Mouse (Mus musculus) heart, embryonic 12.5 days (tissue): ENCODE results near the gene Tmem238l. TPM values are rescaled to one million over a fixed set of nuclear protein-coding genes. Genes with fewer than 3 reads are reported as not detected.
A peak's percentile ranks its signal among the peaks of the same experiment; 100 is the strongest.

Source experiments
- ATAC-seq: fragments of 200-750 bp; cut with Nextera tagmentation; 2 replicates; pipeline ENCODE4 v1.8.0; 2017; ENCODE audit warnings: moderate TSS enrichment, moderate library complexity; ENCODE audit not compliant: insufficient number of reproducible peaks, low FRiP score
- H3K27ac ChIP-seq: fragments of 300-500 bp; sonication (generic); 2 replicates; pipeline ENCODE4 v1.5.1; 2016; ENCODE audit warnings: mild to moderate bottlenecking, moderate library complexity; ENCODE audit not compliant: poor library complexity, severe bottlenecking
- H3K27me3 ChIP-seq: fragments of 300-500 bp; sonication (generic); replicated peaks from 2 replicates; pipeline ENCODE4 v1.6.1; 2016; ENCODE audit warnings: mild to moderate bottlenecking, moderate library complexity
- H3K36me3 ChIP-seq: fragments of 300-500 bp; sonication (generic); 2 replicates; pipeline ENCODE4 v1.6.1; 2016; ENCODE audit warnings: mild to moderate bottlenecking, moderate library complexity
- H3K4me1 ChIP-seq: fragments of 300-500 bp; sonication (generic); replicated peaks from 2 replicates; pipeline ENCODE4 v1.6.1; 2016; ENCODE audit warnings: mild to moderate bottlenecking
- H3K4me2 ChIP-seq: fragments of 300-500 bp; sonication (generic); 2 replicates; pipeline ENCODE4 v1.6.1; 2016; ENCODE audit warnings: mild to moderate bottlenecking, moderate library complexity
- H3K4me3 ChIP-seq: fragments of 300-500 bp; sonication (generic); 2 replicates; pipeline ENCODE4 v1.5.1; 2016; ENCODE audit warnings: mild to moderate bottlenecking
- H3K9ac ChIP-seq: fragments of 300-500 bp; sonication (generic); 2 replicates; pipeline ENCODE4 v1.6.1; 2016; ENCODE audit warnings: mild to moderate bottlenecking, moderate library complexity
- H3K9me3 ChIP-seq: fragments of 300-500 bp; sonication (generic); replicated peaks from 2 replicates; pipeline ENCODE4 v1.6.1; 2016; ENCODE audit warnings: mild to moderate bottlenecking, moderate library complexity
- WGBS: fragments of 180-500 bp; shearing (Covaris S2); methylation state at CpG from one replicate; pipeline ENCODE4 v1.1.7; 2016; 5-methylcytosine and 5-hydroxymethylcytosine counted together
- polyA plus RNA-seq: library from polyadenylated mRNA; unstranded; fragments of >200 nt; fragmentation: Nextera tagmentation; extraction: Ambion mirVana; gene quantifications from 2 replicates; pipeline ENCODE4 v1.2.1, GENCODE M21; 2016

Gene Tmem238l
- polyA plus RNA-seq: 0.28 TPM in 1 of 2 replicates, not detected in the other

DNA sequence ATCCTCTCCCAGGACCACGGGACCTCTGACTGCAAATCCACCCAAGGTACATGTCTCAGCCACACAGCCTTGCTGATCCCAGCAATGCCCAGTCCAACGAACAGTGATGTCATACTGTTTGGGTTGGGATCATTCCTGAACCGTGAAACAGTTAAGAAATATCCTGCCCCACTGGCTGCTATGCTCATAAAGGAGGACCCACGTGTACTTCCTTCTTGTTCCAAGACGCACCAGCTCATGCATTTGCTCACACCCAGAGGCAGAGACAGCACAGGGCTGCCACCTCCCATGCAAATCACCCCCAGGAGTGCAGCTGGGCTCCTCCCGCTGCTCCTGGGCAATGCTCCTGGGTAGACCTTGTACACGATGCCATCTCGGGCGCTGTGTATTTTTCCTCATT lies at the start of gene Tmem238l:
TSS of gene Tmem238l (plus strand) at position 336 of the 400 bp plus-strand sequence.
- ATAC-seq: no peak
- Histone ChIP-seq H3K9ac (no peak within 1 kb of the TSS), H3K9me3 (peaks cover 6% of the 10 kb centered on the region; the same call in 1 of the 2 replicates), H3K4me1 (peaks cover 6% of the 10 kb centered on the region), H3K4me3 (no peak within 1 kb of the TSS), H3K4me2 (no peak within 1 kb of the TSS), H3K27me3 (peaks cover 15% of the 10 kb centered on the region), H3K36me3 (no peaks in the 10 kb centered on the region), H3K27ac (no peak within 1 kb of the TSS)
- WGBS: 76% methylated on average over 9 of the region's 9 CpGs

GRCm38 (mm10) chr11:66911811-66912210 lies 44.6 kb upstream of the Tmem238l start, which contains the start of gene Pirt:
Gene Pirt (plus strand): TSS chr11:66911981.
- ATAC-seq: no peak
- peak within 1 kb of the TSS; percentile 60 for H3K9ac ChIP-seq

DNA sequence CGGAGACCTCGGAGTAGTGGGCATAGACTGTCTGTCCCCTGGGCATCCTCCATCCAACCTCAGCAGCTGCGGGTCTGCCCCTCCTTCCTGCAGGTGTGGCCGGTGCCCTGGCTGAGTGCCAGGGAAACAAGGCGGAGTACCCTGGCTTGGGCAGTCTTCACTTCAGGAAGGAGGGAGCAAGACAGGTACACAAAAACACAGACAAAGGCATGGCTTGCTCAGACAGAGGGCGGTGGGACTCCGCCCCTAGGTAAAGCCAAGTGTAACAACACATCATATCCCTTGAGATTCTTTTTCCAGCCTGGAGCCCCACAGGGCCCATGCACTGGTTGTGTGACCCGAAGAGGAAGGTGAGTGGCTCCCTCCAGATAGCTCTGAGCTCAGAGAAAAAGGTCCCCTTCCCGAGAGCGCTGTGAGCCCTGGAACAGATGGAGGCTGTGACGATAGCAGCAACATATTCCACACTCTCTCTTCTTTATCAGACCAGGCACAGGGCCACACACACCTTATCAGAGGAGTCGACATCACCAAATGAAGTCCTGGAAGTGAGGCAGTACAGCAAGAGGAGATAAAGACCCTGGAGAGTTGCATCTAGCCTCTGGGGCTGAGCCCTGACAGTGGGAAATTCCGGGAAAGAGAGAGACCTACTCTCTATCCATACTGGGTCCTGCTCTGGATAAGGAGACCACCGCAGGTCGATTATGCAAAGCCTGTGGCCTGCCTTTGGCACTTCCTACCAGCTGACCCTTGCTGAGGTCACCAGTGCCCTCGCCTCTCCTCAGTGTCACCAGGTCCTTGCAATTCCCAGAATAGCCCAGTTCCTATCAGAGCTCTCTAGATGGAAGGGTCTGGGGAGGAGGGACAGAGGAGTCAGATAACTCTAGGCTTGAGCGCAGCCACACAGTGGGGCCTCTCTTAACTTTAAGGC lies 43.6 kb upstream of the Tmem238l start:
- peak; percentile 84 for ATAC-seq
- H3K27me3 ChIP-seq: peaks cover 14% of the 10 kb centered on the region; the same call in 1 of the 2 replicates
- H3K4me3 ChIP-seq: peak overlapping the region; percentile 43
- no peaks in the 10 kb centered on the region for H3K9me3 ChIP-seq
- peak overlapping the region; percentile 69 for H3K4me2 ChIP-seq
- peak overlapping the region; percentile 92 for H3K27ac ChIP-seq
- no peaks in the 10 kb centered on the region for H3K36me3 ChIP-seq
- peak overlapping the region; percentile 60 for H3K9ac ChIP-seq
- peaks cover 41% of the 10 kb centered on the region for H3K4me1 ChIP-seq
- WGBS: 15% methylated on average over 17 of the region's 17 CpGs

More at GRCm38 (mm10) chr11:66911811-66912210, 44.6 kb upstream of the Tmem238l start, which contains the start of gene Pirt:
- WGBS: 23% methylated on average over 10 of the region's 10 CpGs
- H3K9me3 ChIP-seq: no peaks in the 10 kb centered on the region
- H3K4me3 ChIP-seq: peak within 1 kb of the TSS; percentile 43
- no peaks in the 10 kb centered on the region for H3K36me3 ChIP-seq
- H3K4me2 ChIP-seq: peak within 1 kb of the TSS; percentile 69
- H3K4me1 ChIP-seq: peaks cover 37% of the 10 kb centered on the region
- H3K27ac ChIP-seq: peak within 1 kb of the TSS; percentile 92
- H3K27me3 ChIP-seq: 0 out of 2 replicates have a peak, but pooled peaks cover 7% of the 10 kb centered on the region

DNA sequence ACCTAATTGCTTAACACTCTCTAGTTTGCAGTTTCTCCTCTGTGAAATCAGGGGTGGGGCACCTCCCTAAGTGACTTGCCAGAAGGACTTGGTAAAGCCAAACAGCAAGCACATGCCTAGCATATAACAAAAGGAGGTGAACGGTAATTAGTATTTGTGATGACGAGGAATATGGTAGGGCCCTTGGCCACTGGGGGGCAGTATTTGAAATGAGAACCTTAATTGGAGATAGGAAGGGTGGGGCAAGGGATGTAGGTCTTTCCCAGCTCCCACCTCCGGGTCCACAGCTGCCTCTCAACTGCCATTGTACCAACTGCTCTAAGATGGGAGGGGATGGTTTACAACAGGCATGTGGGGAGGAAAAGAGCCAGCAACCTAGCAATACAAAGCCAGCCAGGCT lies 42.2 kb upstream of the Tmem238l start:
- H3K4me2 ChIP-seq: peak overlapping the region; percentile 25; the same call in 1 of the 2 replicates
- H3K4me3 ChIP-seq: no peak overlapping the region
- H3K27me3 ChIP-seq: peaks cover 22% of the 10 kb centered on the region; the same call in 1 of the 2 replicates
- no peak overlapping the region for H3K9ac ChIP-seq
- no peak for ATAC-seq
- no peaks in the 10 kb centered on the region for H3K9me3 ChIP-seq
- 33% methylated on average over 3 of the region's 3 CpGs for whole genome bisulfite sequencing
- no peaks in the 10 kb centered on the region for H3K36me3 ChIP-seq
- H3K27ac ChIP-seq: peak overlapping the region; percentile 41; the same call in 1 of the 2 replicates
- H3K4me1 ChIP-seq: peaks cover 41% of the 10 kb centered on the region

DNA sequence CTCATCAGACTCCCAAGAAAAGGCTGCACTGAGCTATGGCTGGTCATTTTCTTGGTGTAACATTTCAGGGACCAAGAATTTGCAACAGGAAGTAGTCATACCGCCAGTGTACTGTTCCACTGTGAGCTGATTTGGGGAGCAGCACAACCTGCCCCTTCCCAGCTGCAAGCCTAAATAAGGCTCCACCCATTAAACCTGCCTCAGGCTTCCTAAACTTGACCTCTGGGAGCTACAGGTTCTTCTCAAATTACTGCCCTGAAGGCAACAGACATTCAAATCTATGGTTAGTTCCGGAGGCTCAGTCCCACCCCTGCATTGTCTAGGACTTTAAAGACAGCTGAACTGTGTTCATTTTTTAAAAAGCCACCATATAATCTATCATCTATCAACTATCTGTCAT lies 36.4 kb upstream of the Tmem238l start:
- peaks cover 44% of the 10 kb centered on the region for H3K27me3 ChIP-seq
- ATAC-seq: no peak
- 0 out of 2 replicates have a peak, but pooled peaks cover 4% of the 10 kb centered on the region for H3K4me1 ChIP-seq
- H3K4me3 ChIP-seq: no peak overlapping the region
- H3K9me3 ChIP-seq: no peaks in the 10 kb centered on the region
- 0 out of 2 replicates have a peak, but pooled peaks cover 3% of the 10 kb centered on the region for H3K36me3 ChIP-seq
- H3K27ac ChIP-seq: no peak overlapping the region
- H3K9ac ChIP-seq: no peak overlapping the region
- H3K4me2 ChIP-seq: no peak overlapping the region
- 63% methylated on average over 2 of the region's 2 CpGs for WGBS

DNA sequence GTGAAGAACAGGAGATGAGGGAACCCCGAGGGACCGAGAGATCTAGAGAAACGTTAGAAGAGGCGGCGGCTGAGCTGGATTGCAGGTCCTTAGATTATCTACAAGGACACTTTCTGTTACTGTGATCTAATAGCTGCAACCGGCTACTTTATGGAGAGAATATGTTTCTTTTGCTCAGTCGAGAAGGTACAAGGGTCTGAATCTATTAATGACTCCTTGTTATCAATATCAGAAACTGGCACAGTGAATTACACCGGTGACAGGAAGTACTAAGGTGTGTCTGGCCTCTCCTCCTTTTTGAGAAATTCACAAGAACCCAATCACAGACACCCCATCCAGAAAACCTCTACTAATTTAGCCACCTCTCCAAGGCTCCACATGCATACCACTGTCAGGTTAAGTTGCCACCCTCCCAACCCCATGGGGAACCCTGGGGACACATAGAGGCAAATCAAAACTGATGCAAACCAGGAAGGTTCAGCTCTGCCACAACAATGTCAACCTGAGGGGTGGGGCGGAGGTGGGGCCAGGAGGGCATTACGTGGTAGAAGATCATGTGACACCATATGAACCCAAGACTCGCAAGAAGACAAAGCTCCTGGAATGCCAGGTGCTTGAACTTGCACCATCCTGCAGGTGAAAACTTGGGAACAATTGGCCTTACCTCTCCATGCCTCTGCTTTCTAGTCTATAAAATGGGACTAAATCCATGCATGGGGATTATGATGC lies 32.2 kb upstream of the Tmem238l start:
- peaks cover 25% of the 10 kb centered on the region for H3K27me3 ChIP-seq
- no peaks in the 10 kb centered on the region for H3K9me3 ChIP-seq
- no peaks in the 10 kb centered on the region for H3K4me1 ChIP-seq
- H3K4me3 ChIP-seq: no peak overlapping the region
- no peak overlapping the region for H3K9ac ChIP-seq
- H3K4me2 ChIP-seq: no peak overlapping the region
- ATAC-seq: no peak
- 77% methylated on average over 11 of the region's 11 CpGs for WGBS
- H3K36me3 ChIP-seq: peaks cover 15% of the 10 kb centered on the region; the same call in 1 of the 2 replicates
- H3K27ac ChIP-seq: no peak overlapping the region

DNA sequence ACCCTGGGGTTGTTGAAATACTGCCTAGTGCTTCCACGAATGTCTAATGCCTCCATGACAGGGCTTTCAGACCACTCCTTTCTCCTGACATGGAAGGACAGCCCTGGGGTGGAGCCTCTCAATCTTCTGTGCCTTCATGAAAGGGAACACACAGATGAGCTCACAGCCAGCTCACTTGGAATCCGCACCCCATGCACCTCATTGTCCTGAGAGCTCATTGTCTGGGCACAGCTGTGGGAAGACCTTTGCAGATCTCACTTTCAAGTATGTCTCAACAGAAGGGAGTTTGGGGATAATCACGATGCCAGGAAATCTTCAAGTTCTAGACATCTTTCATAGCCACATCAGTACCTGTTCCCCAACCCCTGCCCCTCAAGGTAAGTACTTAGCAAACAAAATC lies 28.1 kb upstream of the Tmem238l start:
- no peak overlapping the region for H3K27ac ChIP-seq
- H3K36me3 ChIP-seq: peaks cover 15% of the 10 kb centered on the region; the same call in 1 of the 2 replicates
- H3K4me2 ChIP-seq: no peak overlapping the region
- H3K27me3 ChIP-seq: peaks cover 5% of the 10 kb centered on the region; the same call in 1 of the 2 replicates
- no peak overlapping the region for H3K4me3 ChIP-seq
- 70% methylated on average over 3 of the region's 3 CpGs for WGBS
- ATAC-seq: no peak
- H3K4me1 ChIP-seq: no peaks in the 10 kb centered on the region
- H3K9me3 ChIP-seq: no peaks in the 10 kb centered on the region
- no peak overlapping the region for H3K9ac ChIP-seq

GRCm38 (mm10) chr11:66932827-66933599 lies 23.4 kb upstream of the Tmem238l start:
- no peaks in the 10 kb centered on the region for H3K4me1 ChIP-seq
- no peak for ATAC-seq
- 74% methylated on average over 9 of the region's 9 CpGs for WGBS
- H3K9me3 ChIP-seq: no peaks in the 10 kb centered on the region
- H3K27ac ChIP-seq: no peak overlapping the region
- no peak overlapping the region for H3K4me3 ChIP-seq
- no peaks in the 10 kb centered on the region for H3K27me3 ChIP-seq
- no peak overlapping the region for H3K9ac ChIP-seq
- no peaks in the 10 kb centered on the region for H3K36me3 ChIP-seq
- no peak overlapping the region for H3K4me2 ChIP-seq

GRCm38 (mm10) chr11:66934428-66935173 lies 21.8 kb upstream of the Tmem238l start:
- Histone ChIP-seq H3K4me3 (no peak overlapping the region), H3K9me3 (no peaks in the 10 kb centered on the region), H3K4me2 (no peak overlapping the region), H3K4me1 (no peaks in the 10 kb centered on the region), H3K36me3 (no peaks in the 10 kb centered on the region), H3K27me3 (no peaks in the 10 kb centered on the region), H3K9ac (no peak overlapping the region), H3K27ac (no peak overlapping the region)
- 69% methylated on average over 7 of the region's 7 CpGs for WGBS
- no peak for ATAC-seq

DNA sequence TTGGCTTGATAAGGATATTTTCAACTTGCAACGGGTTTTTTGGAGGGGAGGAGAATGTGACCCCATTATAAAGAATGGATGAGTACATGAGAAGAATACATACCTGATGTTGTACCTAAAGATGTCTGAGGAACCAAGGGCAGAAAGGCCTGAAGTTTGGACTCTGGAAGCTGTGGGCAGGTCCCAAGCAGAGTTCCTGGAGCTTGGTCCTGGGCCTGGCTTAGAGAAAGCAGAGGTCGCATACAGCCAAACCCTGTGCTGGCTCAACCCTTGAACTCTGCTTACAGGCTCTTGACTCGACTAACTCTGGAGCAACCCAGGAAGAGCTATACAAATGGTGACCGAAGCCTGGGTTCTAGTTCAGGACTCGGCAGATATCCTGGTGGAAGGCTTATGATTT lies 14.4 kb upstream of the Tmem238l start:
- H3K4me1 ChIP-seq: no peaks in the 10 kb centered on the region
- WGBS: 80% methylated on average over 5 of the region's 5 CpGs
- H3K9me3 ChIP-seq: no peaks in the 10 kb centered on the region
- no peak for ATAC-seq
- H3K27ac ChIP-seq: no peak overlapping the region
- no peak overlapping the region for H3K4me2 ChIP-seq
- no peak overlapping the region for H3K4me3 ChIP-seq
- H3K36me3 ChIP-seq: no peaks in the 10 kb centered on the region
- no peaks in the 10 kb centered on the region for H3K27me3 ChIP-seq
- H3K9ac ChIP-seq: no peak overlapping the region
